Mouse (Mus musculus): ENCODE results near the gene Slc19a2. TPM values are rescaled to one million over a fixed set of nuclear protein-coding genes. Genes with fewer than 3 reads are reported as not detected.

Slc19a2 gene
- polyA plus RNA-seq, 1 experiment from 2014 or later: 7.2 TPM

- Histone ChIP-seq H3K9ac (no peak overlapping the region), H3K4me2 (no peak overlapping the region), H3K9me3 (replicated peaks) (no peaks in the 10 kb centered on the region), H3K4me3 (no peak overlapping the region), H3K36me3 (ENCODE audit: poor library complexity, severe bottlenecking) (peaks cover 80% of the 10 kb centered on the region), H3K27ac (no peak overlapping the region), H3K27me3 (no peaks in the 10 kb centered on the region), H3K4me1 (no peaks in the 10 kb centered on the region)
- 95% methylated on average over 4 of the region's 5 CpGs for WGBS
- no peak for ATAC-seq
These were observed 47.6 kb downstream of the Slc19a2 start for GRCm38 (mm10) chr1:164296473-164296872.

DNA sequence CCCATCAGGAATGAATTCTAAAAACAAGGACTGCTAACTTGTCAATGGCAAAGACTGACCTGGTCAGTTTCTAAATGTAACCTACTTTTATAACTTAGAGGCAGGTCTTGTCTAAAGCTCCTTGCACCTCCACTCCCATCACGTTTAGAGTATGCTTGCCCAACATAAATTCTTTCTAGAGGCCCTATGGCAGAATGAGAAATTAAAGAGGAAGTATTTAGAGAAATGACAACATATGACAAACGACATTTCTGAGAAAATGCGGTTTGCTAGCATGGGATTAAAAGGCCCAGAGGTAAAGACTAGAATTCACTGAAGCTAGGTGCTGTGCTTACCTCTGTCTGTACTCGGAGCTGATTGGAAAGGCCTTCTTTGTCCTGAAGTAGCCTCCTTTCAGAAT, 53.1 kb downstream of the Slc19a2 start:
- no peak for ATAC-seq
- H3K4me3 ChIP-seq: no peak overlapping the region
- H3K27me3 ChIP-seq: no peaks in the 10 kb centered on the region
- no peaks in the 10 kb centered on the region for H3K9me3 ChIP-seq (replicated peaks)
- H3K27ac ChIP-seq: no peak overlapping the region
- WGBS: 92% methylated on average over 4 of the region's 4 CpGs
- H3K4me2 ChIP-seq: no peak overlapping the region
- H3K4me1 ChIP-seq: peaks cover 13% of the 10 kb centered on the region
- no peak overlapping the region for H3K9ac ChIP-seq
- peaks cover 54% of the 10 kb centered on the region for H3K36me3 ChIP-seq (ENCODE audit: poor library complexity, severe bottlenecking)

DNA sequence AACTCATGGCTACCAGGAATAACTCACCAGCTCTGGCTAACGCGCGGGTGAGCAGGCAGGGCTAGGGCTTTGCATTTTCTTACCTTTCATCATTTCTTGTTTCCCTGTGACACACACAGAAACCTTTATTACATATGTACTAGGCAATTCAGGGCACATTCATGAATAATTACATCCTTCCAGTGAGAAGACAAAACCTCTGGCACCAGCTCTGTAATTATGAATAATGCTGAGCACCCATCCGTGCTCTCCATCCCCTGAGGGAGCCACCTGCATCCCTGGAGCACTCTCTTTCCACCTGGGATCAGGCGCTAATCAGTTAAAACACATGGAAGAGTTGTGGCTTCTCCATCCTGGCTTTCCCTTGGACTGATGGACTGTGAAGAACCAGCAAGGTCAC, 55.0 kb downstream of the Slc19a2 start, which contains the start of gene Nme7:
Gene Nme7 (plus strand): TSS at position 301 of the 400 bp plus-strand sequence.
- peaks cover 21% of the 10 kb centered on the region for H3K4me1 ChIP-seq
- H3K9me3 ChIP-seq (replicated peaks): no peaks in the 10 kb centered on the region
- WGBS: 75% methylated on average over 5 of the region's 5 CpGs
- no peak within 1 kb of the TSS for H3K4me2 ChIP-seq
- no peak within 1 kb of the TSS for H3K4me3 ChIP-seq
- H3K27ac ChIP-seq: no peak within 1 kb of the TSS
- no peak for ATAC-seq
- no peak within 1 kb of the TSS for H3K9ac ChIP-seq
- no peaks in the 10 kb centered on the region for H3K27me3 ChIP-seq
- peaks cover 38% of the 10 kb centered on the region for H3K36me3 ChIP-seq (ENCODE audit: poor library complexity, severe bottlenecking)

- Histone ChIP-seq H3K27me3 (no peaks in the 10 kb centered on the region), H3K27ac (no peak within 1 kb of the TSS), H3K36me3 (ENCODE audit: poor library complexity, severe bottlenecking) (peaks cover 6% of the 10 kb centered on the region), H3K9me3 (replicated peaks) (no peaks in the 10 kb centered on the region), H3K4me3 (peak within 1 kb of the TSS; percentile 80), H3K4me1 (peaks cover 21% of the 10 kb centered on the region), H3K9ac (peak within 1 kb of the TSS; percentile 78), H3K4me2 (peak within 1 kb of the TSS; percentile 90)
- ATAC-seq: peak; percentile 99
- under 1% methylated on average over 35 of the region's 35 CpGs for WGBS
These were observed 58.4 kb downstream of the Slc19a2 start, which contains the start of gene Blzf1 for GRCm38 (mm10) chr1:164307124-164307751. Gene Blzf1, minus strand, starts transcription at chr1:164307489.

- Histone ChIP-seq H3K27ac (no peak overlapping the region), H3K9ac (peak overlapping the region; percentile 63), H3K4me2 (peak overlapping the region; percentile 90), H3K9me3 (replicated peaks) (no peaks in the 10 kb centered on the region), H3K4me1 (peaks cover 21% of the 10 kb centered on the region), H3K4me3 (peak overlapping the region; percentile 80), H3K27me3 (no peaks in the 10 kb centered on the region), H3K36me3 (ENCODE audit: poor library complexity, severe bottlenecking) (0 out of 2 replicates have a peak, but pooled peaks cover 3% of the 10 kb centered on the region)
- no peak for ATAC-seq
- 13% methylated on average over 10 of the region's 10 CpGs for WGBS
These were observed 59.1 kb downstream of the Slc19a2 start for GRCm38 (mm10) chr1:164307922-164308321.

GRCm38 (mm10) chr1:164314085-164314484, 65.2 kb downstream of the Slc19a2 start:
- H3K4me3 ChIP-seq: no peak overlapping the region
- H3K9ac ChIP-seq: no peak overlapping the region
- H3K4me2 ChIP-seq: no peak overlapping the region
- WGBS: 89% methylated on average over 5 of the region's 5 CpGs
- H3K9me3 ChIP-seq (replicated peaks): no peaks in the 10 kb centered on the region
- H3K4me1 ChIP-seq: no peaks in the 10 kb centered on the region
- peaks cover 11% of the 10 kb centered on the region for H3K36me3 ChIP-seq (ENCODE audit: poor library complexity, severe bottlenecking)
- ATAC-seq: no peak
- no peak overlapping the region for H3K27ac ChIP-seq
- H3K27me3 ChIP-seq: no peaks in the 10 kb centered on the region

Other genes with a start within 250 kb of the Slc19a2 start
- not detected in 2 replicates for gene Sele, start 200.8 kb upstream of the Slc19a2 start, polyA plus RNA-seq (2015; fragmentation: Nextera tagmentation; extraction: Ambion mirVana)
- 0.11 TPM in 1 of 2 replicates, not detected in the other for gene Sell, start 187.1 kb upstream of the Slc19a2 start, polyA plus RNA-seq (2015; fragmentation: Nextera tagmentation; extraction: Ambion mirVana)
- gene Selp, start 133.8 kb upstream of the Slc19a2 start, polyA plus RNA-seq (2015; fragmentation: Nextera tagmentation; extraction: Ambion mirVana): not detected in 2 replicates
- 0.08 and 0.20 TPM in 2 replicates for gene F5, start 97.2 kb upstream of the Slc19a2 start, polyA plus RNA-seq (2015; fragmentation: Nextera tagmentation; extraction: Ambion mirVana)
- 17.3 and 18.5 TPM in 2 replicates for gene Ccdc181, start 26.5 kb downstream of the Slc19a2 start, polyA plus RNA-seq (2015; fragmentation: Nextera tagmentation; extraction: Ambion mirVana)
- gene Nme7, start 55.1 kb downstream of the Slc19a2 start, polyA plus RNA-seq (2015; fragmentation: Nextera tagmentation; extraction: Ambion mirVana): 42.1 and 44.8 TPM in 2 replicates
- 29.9 and 30.0 TPM in 2 replicates for gene Blzf1, start 58.4 kb downstream of the Slc19a2 start, polyA plus RNA-seq (2015; fragmentation: Nextera tagmentation; extraction: Ambion mirVana)
- gene Atp1b1, start 209.3 kb downstream of the Slc19a2 start, polyA plus RNA-seq (2015; fragmentation: Nextera tagmentation; extraction: Ambion mirVana): 34.0 and 41.6 TPM in 2 replicates